In genomic region chr7:137410337-137411197, GRCm38 (mm10) we compare ENCODE assay signal across 8 mouse cellular contexts. TPM values are rescaled to one million over a fixed set of nuclear protein-coding genes. Genes with fewer than 3 reads are reported as not detected.
DNase-seq lines count a peak whose midpoint lies in the region; ATAC-seq lines count a peak whose summit lies in the region.

Gene 9430038I01Rik (minus strand): TSS chr7:137410762.

- peak; percentile 90 for ATAC-seq in megakaryocyte progenitor cell, adult 5-6 weeks (replicated peaks; ENCODE audit: poor library complexity)

- peak; percentile 95 for DNase-seq in adipocyte (ENCODE audit: low spot score)
- peak; percentile 97 for DNase-seq in embryo, embryonic 10 days (ENCODE audit: low spot score)
- DNase-seq in gastrocnemius, postnatal 10 days = peak; percentile 100
- peak; percentile 98 for DNase-seq in induced T-regulatory cell, adult 2 months (ENCODE audit: low read depth)
- peak; percentile 90 to 95 for DNase-seq in left cerebral cortex, adult 9 months (ENCODE audit: low spot score in 2 of 2)
- peak; percentile 96 for DNase-seq in right cerebral cortex, postnatal 14 days
- peak; percentile 96 to 97 for DNase-seq in urinary bladder, postnatal 36 days (ENCODE audit: low spot score in 2 of 2)

RNA-seq across cellular contexts. Expression of gene 9430038I01Rik, which starts in this region (rescaled TPM):
- 1 to 10 TPM; 4.4 TPM for total RNA-seq in gastrocnemius, postnatal 10 days (2021)
- total RNA-seq in megakaryocyte progenitor cell, adult 5-6 weeks (2015) = 13.1 and 16.8 TPM in 2 replicates
- 11.8 and 16.3 TPM in 2 replicates for total RNA-seq in megakaryocyte progenitor cell, adult 5-6 weeks (2017)

Comparison
In these comparisons a context has a peak if more than half of its experiments do, and no peak if none do; other contexts are left out.
1. Peak in every context shown above with its lines: DNase-seq and ATAC-seq.